Mouse (Mus musculus): ENCODE measurements at regions not wholly inside any gene's neighbourhood (a gene's known extent, or its start where the extent isn't known, plus 50 kb on each side); places are given as distances from the start of the nearest gene placed in this dataset.
"Not testable (repeated sequence)": the region's sequence is repeated elsewhere in the genome, so short reads cannot be mapped to it uniquely, and the experiment has no call there.

- peak; percentile 63 to 83 for DNase-seq (ENCODE audit: low spot score in 2 of 2)
Measured at GRCm38 (mm10) chr1:184235131-184235983, 201.3 kb upstream of the 1700056E22Rik start.

- DNase-seq (ENCODE audit: low spot score in 2 of 2) = no peak
Measured at GRCm38 (mm10) chr1:184234320-184234988, 200.4 kb upstream of the 1700056E22Rik start.

DNA sequence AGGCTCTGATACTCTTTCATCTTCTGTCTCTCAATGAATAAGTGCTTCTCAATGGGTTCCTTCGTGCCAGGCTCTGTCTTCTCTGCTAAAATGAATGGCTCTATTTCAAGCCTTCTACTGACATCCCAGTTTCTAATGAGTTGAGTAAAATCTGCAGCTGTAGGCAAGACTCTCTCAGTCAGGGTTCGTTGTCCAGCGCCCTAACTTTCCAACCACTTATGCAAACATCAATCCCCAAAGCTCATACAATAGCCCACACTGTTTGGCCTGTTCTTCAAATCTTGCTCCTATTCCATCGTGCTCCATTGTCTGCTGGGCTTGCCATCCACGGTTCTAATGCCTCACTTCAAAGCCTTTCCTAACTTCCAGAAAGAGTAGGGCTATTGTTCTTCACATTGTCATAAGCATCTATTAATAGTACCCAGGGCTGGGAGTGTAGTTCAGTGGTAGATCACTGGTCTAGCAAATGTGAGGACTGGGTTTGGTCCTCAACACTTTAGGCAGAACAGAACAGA is 199.7 kb upstream of the 1700056E22Rik start:
- DNase-seq (ENCODE audit: low spot score in 2 of 2) = no peak

DNA sequence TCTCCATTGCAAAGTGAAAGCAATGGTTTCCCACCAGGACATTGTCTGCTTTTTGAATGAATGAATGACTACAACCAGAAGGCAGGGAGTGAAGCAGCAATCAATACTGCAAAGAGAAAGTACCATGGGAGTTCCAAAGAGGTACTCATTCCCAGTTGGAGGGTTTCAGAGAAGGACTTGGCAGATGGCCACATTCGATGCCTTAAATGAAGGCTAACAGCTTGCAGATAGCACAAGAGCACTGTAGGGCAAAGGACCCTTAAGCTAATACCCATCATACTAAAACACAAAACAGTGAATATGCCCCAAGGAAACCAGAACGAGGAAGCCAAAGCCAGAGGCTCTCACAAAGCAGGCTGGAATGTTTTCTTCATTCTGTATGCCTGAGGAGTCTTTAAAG is 188.2 kb upstream of the 1700056E22Rik start:
- no peak for DNase-seq (ENCODE audit: low spot score in 2 of 2)

DNA sequence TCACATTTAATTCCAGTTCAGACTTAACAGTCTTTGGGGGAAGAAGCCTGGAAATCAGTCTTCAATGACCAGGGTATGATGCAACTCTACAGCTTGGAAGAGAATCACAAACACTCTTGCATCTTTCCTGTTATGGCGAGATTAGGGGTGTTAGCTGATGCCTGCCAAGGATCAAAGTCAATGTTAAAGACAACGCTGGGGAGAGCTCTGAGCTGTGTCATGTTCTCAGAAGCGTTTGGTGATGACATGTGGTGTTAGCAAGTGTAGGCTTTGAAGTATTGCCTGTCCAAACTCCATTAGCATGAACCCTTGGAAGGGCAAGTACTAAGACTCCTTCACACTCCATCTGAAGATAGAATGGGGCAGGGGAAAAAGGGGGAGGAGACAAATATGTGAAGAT is 187.7 kb upstream of the 1700056E22Rik start:
- DNase-seq (ENCODE audit: low spot score in 2 of 2) = no peak

DNA sequence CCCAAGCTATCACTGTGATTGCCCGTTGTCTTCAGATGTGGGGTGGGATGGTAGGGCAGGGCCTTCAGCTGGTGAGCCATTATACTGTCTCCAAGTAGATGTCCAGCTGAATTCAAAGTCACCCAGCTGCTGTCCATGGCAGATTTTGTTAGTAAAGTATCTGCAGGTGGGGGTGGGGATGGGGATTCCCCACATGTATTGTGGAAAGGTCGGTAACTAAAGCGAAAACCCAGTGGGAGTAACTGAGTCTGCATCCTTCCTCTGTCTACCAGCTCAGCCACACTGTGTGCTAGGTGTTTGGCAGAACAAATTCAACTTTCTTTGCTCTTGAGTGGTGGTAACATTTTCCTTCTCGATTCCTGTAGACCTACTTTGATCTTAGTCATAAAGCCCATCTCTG is 163.2 kb upstream of the 1700056E22Rik start:
- no peak for DNase-seq (ENCODE audit: low spot score in 2 of 2)

DNA sequence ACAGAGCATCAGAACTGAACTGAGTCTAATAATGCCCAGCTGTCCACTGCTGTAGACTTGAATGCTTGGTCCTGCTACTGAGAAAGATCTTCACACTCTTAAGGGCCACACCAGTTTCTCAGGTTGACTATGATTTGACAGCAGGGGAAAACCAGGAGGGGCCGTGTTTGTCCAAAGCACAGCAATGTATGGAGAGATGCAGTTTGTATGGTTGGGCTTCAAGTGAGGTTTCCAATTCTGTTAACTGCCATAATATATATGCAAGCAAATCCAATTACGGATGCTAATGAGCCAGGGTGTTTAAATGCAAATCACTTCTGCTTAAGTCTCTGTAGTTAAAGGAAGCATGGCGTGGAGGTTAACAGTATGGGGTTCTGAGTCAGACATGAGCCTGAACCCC is 157.2 kb upstream of the 1700056E22Rik start:
- DNase-seq (ENCODE audit: low spot score in 2 of 2) = no peak

DNA sequence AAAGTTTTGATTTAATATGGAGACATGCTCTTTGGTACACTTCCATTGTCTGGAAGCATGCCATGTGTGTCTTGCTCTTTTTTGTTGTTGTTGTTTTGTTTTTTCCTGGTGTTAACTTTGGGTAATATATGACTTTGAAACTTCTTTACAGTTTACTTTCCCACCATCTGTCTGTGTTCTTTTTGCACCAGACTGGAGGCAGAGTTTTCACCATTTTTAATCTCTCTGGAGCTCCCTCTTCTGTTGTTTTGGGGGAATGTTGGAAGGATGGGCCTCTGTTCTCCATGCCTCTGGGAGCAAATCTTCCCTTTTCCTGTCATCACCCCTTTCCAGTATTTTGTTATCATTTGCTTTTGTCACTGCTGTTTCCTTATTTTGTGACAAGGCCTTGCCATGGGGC is 153.5 kb upstream of the 1700056E22Rik start:
- no peak for DNase-seq (ENCODE audit: low spot score in 2 of 2)

DNA sequence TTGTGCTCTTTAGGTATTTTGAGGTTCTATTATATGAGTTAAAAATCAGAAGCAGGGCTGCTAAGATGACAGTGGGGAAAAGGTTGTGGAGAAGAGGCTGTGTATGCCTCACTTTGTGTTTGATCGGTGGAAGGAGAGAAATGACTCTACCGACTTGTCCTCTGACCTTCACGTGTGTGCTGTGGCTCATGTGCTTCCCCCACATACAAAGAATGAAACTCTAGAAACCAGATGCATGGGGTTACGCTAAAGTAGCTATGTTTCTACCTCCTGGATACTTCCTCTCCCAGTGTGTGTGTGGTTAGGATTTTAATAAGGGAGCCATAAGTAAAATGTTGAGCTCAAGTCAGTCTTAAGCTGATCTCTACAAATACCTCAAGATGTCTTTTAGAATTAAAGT is 148.1 kb upstream of the 1700056E22Rik start:
- no peak for DNase-seq (ENCODE audit: low spot score in 2 of 2)

DNA sequence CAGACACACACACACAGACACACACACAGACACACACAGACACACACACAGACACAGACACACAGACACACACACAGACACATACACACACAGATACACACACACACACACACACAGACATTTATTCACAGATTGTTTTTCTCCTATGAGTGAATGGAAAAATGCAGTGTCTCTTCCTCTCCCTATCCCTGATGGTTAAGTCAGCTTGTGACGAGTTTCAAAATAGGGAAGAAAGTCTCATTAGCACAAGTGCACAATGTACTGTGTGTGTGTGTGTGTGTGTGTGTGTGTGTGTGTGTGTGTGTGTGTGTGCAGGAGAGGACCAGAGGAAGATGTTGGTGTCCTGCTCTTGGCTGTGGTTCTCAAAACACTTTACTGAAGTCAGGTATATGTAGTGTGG is 140.3 kb upstream of the 1700056E22Rik start:
- DNase-seq (ENCODE audit: low spot score in 2 of 2) = not testable (repeated sequence)

GRCm38 (mm10) chr1:184173739-184174138 is 139.6 kb upstream of the 1700056E22Rik start:
- no peak for DNase-seq (ENCODE audit: low spot score in 2 of 2)

GRCm38 (mm10) chr1:184172986-184173385 is 138.9 kb upstream of the 1700056E22Rik start:
- DNase-seq (ENCODE audit: low spot score in 2 of 2) = no peak

DNA sequence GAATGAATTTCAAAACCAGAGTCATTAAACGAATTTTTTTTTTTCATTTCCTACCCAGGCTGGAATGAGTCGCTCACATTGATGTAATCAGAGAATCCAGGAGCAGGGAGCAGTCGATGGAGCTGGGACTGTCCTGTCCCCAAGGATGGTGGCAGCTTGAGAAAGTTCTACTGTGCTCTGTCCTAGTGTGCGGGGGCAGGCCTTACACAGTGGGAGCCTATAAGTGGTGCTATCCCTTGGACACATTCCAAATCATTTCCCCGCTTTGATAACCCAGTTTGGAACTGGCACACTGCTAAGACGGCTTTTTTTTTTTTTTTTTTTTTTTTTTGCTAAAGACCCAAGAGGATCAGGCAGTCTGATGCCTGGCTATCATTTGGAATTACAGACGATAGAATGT is 137.5 kb upstream of the 1700056E22Rik start:
- DNase-seq (ENCODE audit: low spot score in 2 of 2) = no peak

GRCm38 (mm10) chr1:184170926-184171325 is 136.8 kb upstream of the 1700056E22Rik start:
- DNase-seq (ENCODE audit: low spot score in 2 of 2) = no peak

- no peak for DNase-seq (ENCODE audit: low spot score in 2 of 2)
Measured at GRCm38 (mm10) chr1:184169967-184170366, 135.9 kb upstream of the 1700056E22Rik start.

DNA sequence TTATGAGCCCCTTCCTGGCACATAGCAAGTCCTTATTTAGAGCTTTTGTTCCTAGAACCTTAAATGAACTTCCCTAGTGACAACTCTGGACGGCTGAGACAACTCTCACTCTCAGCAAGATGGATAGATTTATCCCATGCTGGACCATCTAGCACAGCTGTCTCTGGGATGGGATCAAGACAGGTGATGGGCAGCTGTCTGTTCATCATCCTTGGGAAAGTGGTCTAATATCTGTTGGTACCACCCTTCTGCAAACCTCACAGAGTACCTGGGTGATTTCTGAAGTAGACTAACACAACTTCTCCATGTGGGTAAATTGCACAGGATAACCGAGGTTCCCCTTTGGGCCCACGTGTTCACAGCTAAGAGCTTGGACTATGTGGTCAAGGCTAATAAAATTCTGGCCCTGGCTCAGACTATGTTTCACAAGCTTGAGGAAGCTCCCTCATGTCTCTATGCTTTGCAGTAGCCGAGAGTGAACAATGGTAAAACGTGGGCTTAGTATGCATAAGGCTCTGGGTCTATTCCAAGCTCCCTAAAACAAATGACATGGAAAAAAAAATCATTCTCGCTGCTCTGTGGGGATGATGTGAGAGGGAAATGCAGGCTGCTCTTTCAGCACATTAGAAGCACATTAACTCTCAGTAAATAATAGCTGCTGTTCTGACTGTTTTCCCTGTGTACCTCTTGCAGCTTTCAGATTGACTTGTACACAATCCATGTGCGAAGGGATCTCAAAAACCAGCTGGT is 135.1 kb upstream of the 1700056E22Rik start:
- DNase-seq (ENCODE audit: low spot score in 2 of 2) = no peak

GRCm38 (mm10) chr1:184166951-184167350 is 132.8 kb upstream of the 1700056E22Rik start:
- no peak for DNase-seq (ENCODE audit: low spot score in 2 of 2)

- not testable (repeated sequence) for DNase-seq (ENCODE audit: low spot score in 2 of 2)
Measured at GRCm38 (mm10) chr1:184162526-184162925, 128.4 kb upstream of the 1700056E22Rik start.

DNA sequence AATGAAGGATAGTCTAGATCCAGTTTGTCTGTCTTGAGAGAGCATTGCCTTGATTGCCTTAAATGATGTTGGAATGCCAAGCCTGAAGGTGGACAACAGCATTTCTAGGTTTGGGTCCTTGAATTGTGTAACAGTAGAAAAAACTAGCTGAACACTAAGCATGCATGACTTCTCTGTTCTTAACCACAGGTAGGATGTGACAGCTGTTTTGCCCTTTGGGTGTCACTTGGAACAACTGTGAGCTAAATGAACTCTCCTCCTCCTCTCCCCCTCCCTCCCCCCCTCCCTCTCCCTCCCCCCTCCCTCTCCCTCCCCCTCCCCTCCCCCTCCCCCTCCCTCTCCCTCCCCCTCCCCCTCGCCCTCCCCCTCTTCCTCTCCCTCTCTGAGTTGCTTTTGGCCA is 113.6 kb upstream of the 1700056E22Rik start:
- no peak for DNase-seq (ENCODE audit: low spot score in 2 of 2)

DNA sequence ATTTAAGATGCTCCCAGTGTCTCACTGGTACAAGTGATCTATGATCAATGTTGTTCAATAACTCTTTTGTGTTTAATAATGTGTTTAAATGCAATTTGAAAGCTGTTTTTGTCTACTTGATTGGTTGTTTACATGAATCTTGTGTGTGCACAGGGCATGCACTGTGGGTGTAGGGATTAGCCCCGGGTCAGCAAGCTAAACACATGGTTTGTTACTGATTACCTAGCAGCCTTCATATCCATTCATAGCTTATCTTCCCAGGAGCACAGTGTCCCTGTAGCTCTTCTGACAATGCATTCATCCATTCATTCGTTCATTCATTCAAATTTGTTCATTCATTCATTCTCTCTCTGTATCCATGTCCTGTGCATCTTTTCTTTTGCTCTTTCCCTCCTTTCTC is 108.9 kb upstream of the 1700056E22Rik start:
- DNase-seq (ENCODE audit: low spot score in 2 of 2) = no peak

DNA sequence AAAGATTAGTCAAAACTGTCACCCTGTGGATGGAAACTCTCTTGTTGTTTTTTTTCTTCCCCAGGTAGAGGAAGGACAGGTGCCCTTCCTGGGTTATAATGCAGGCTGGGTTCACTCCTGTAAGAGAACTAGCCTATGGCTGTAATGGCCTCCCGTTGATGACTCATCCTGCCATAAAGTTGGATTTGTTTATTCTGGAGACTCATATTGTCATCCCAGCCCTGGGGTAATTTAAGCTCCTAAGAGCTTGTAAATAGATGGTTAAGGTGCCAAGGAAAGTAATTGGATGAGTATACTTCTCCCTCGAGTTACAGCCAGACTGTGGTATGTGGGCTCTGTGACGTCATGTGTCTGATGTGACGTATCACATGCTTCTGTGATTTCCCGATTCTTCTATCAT is 106.4 kb upstream of the 1700056E22Rik start:
- DNase-seq (ENCODE audit: low spot score in 2 of 2) = no peak

DNA sequence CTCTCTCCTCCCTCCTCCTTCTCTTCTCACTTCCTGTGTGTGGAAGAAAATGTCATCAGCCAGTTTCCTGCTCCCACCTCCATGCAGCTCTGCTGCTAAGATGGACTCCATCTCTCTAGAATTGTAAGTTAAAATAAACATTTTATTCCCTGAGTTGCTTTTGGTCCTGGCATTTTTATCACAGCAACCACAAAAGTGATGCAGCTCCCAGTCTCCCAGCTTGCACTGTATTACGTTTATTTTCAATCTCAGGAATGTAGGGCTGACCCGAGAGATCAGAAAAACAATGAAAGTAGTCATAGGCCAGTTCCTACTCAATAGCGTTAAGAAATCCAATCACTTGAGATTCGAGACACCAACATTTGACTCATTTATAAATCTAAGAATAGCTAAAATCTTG is 106.0 kb upstream of the 1700056E22Rik start:
- no peak for DNase-seq (ENCODE audit: low spot score in 2 of 2)

Measured in urinary bladder, postnatal 4 days (tissue).